Mouse (Mus musculus) megakaryocyte, embryonic 14.5 days (primary cell): ENCODE measurements around the gene Flrt1.

Experiments
- FLI1 ChIP-seq: IDR thresholded peaks from 2 replicates; pipeline ENCODE4 v1.6.1; 2012; ENCODE audit warnings: low read length, inconsistent platforms, mixed read lengths
- GATA1 ChIP-seq: IDR thresholded peaks from 3 replicates; pipeline ENCODE4 v1.6.1; 2012; ENCODE audit warnings: mixed read lengths, low read length, inconsistent platforms, borderline replicate concordance

DNA sequence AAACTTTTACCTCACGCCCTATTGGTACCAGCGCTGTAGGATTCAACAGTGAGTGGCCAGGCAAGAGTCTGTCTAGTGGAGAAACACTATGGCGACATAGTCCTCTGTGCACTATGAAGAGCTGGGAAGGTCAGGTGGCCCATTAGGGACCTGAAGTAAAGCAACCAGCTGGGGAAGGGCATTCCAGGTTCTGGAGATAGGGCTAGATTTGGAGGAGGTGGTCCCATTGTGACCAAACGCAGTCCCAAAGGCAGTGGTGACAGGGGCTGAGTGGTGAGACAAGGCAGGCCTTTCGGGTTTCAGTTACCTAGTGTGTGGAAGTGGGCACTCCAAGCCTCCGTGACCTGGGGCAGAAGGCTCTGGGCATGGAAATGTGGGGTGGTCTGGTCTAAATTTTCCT is 47.0 kb downstream of the Flrt1 start:
- TF ChIP-seq GATA1 (no peak), FLI1 (no peak)
